Mouse (Mus musculus) CH12.LX (cell line): Measurements from ENCODE around the gene Ugt1a6a. TPM values are rescaled to one million over a fixed set of nuclear protein-coding genes. Genes with fewer than 3 reads are reported as not detected.

Experiments
- DNase-seq: peaks from one replicate; pipeline ENCODE4 v3.0.0-alpha.2; 2013; ENCODE audit errors: extremely low read depth
- H3K27ac ChIP-seq: 2 replicates; pipeline ENCODE4 v1.5.1; 2012; ENCODE audit warnings: low read depth, mild to moderate bottlenecking, control low read depth, moderate library complexity; ENCODE audit not compliant: insufficient read depth
- H3K27me3 ChIP-seq: replicated peaks from 2 replicates; pipeline ENCODE3; 2012; ENCODE audit warnings: inconsistent platforms
- H3K36me3 ChIP-seq, 2 experiments: replicated peaks in 1 of 2; 2 replicates each; pipeline versions ENCODE3 to v1.6.1; 2012; ENCODE audit warnings: inconsistent platforms in 1 of 2, low read length in 1 of 2, mild to moderate bottlenecking in 1 of 2, mixed read lengths in 1 of 2, moderate library complexity in 1 of 2; ENCODE audit not compliant: control insufficient read depth in 1 of 2, insufficient read depth in 1 of 2
- H3K4me1 ChIP-seq, 2 experiments: 2 replicates each; pipeline ENCODE4 v1.6.1; 2012; ENCODE audit warnings: inconsistent platforms in 1 of 2, moderate library complexity in 1 of 2; ENCODE audit not compliant: insufficient read depth in 2 of 2, control insufficient read depth in 1 of 2
- H3K4me2 ChIP-seq: 2 replicates; pipeline ENCODE4 v1.6.1; 2012; ENCODE audit warnings: low read depth, mild to moderate bottlenecking, control low read depth; ENCODE audit not compliant: poor library complexity, insufficient read depth, severe bottlenecking
- H3K4me3 ChIP-seq, 3 experiments: fragments of 150-350 bp in 1 of 3; sonication (generic) in 1 of 3; replicated peaks in 1 of 3; 2 replicates each; pipeline versions ENCODE3 to v1.5.1; 2011 to 2012; ENCODE audit warnings: low read depth in 2 of 3, low read length in 2 of 3, mild to moderate bottlenecking in 2 of 3, moderate library complexity in 2 of 3, control low read depth in 1 of 3, improper control_type of control experiment in 1 of 3, inconsistent platforms in 1 of 3, mixed read lengths in 1 of 3; ENCODE audit not compliant: poor library complexity in 1 of 3
- H3K79me2 ChIP-seq: replicated peaks from 2 replicates; pipeline ENCODE4 v1.6.1; 2012; ENCODE audit warnings: mild to moderate bottlenecking, moderate library complexity; ENCODE audit not compliant: control insufficient read depth, poor library complexity, insufficient read depth, severe bottlenecking; ENCODE audit errors: extremely low read depth
- H3K9ac ChIP-seq: 2 replicates; pipeline ENCODE4 v1.6.1; 2012; ENCODE audit warnings: low read depth, mild to moderate bottlenecking, control low read depth, moderate library complexity; ENCODE audit not compliant: insufficient read depth
- H3K9me3 ChIP-seq: replicated peaks from 2 replicates; pipeline ENCODE3; 2012; ENCODE audit warnings: low read length, inconsistent platforms, mixed read lengths
- BHLHE40 ChIP-seq: IDR thresholded peaks from 2 replicates; pipeline ENCODE4 v1.6.1; 2011; ENCODE audit warnings: mild to moderate bottlenecking, low read depth, low read length, improper control_type of control experiment
- CHD1 ChIP-seq: IDR thresholded peaks from 2 replicates; pipeline ENCODE4 v1.6.1; 2012; ENCODE audit warnings: low read depth, low read length, improper control_type of control experiment, inconsistent platforms
- CHD2 ChIP-seq: IDR thresholded peaks from 2 replicates; pipeline ENCODE4 v1.6.1; 2011; ENCODE audit warnings: low read length, improper control_type of control experiment
- E2F4 ChIP-seq: IDR thresholded peaks from 2 replicates; pipeline ENCODE4 v1.6.1; 2011; ENCODE audit warnings: low read depth, low read length, improper control_type of control experiment; ENCODE audit not compliant: insufficient replicate concordance
- ELF1 ChIP-seq: IDR thresholded peaks from 2 replicates; pipeline ENCODE4 v1.6.1; 2014; ENCODE audit warnings: low read depth, mild to moderate bottlenecking, inconsistent platforms, low read length, improper control_type of control experiment
- EP300 ChIP-seq: IDR thresholded peaks from 2 replicates; pipeline ENCODE4 v1.6.1; 2011; ENCODE audit warnings: low read length, improper control_type of control experiment
- ETS1 ChIP-seq: conservative IDR thresholded peaks from 2 replicates; pipeline ENCODE4 v1.6.1; 2012; ENCODE audit warnings: low read depth, mild to moderate bottlenecking, inconsistent platforms, low read length, improper control_type of control experiment, moderate library complexity
- GABPA ChIP-seq: IDR thresholded peaks from 2 replicates; pipeline ENCODE4 v1.6.1; 2012; ENCODE audit warnings: low read depth, low read length, improper control_type of control experiment, inconsistent platforms; ENCODE audit not compliant: insufficient replicate concordance
- HCFC1 ChIP-seq: IDR thresholded peaks from 2 replicates; pipeline ENCODE4 v1.6.1; 2012; ENCODE audit warnings: low read depth, mild to moderate bottlenecking, inconsistent platforms, low read length, improper control_type of control experiment
- JUN ChIP-seq: IDR thresholded peaks from 2 replicates; pipeline ENCODE4 v1.6.1; 2011; ENCODE audit warnings: low read depth, mild to moderate bottlenecking, low read length, improper control_type of control experiment, moderate library complexity; ENCODE audit not compliant: insufficient read depth
- MAFK ChIP-seq: IDR thresholded peaks from 2 replicates; pipeline ENCODE4 v1.6.1; 2011; ENCODE audit warnings: low read length, improper control_type of control experiment; ENCODE audit not compliant: insufficient replicate concordance
- MAZ ChIP-seq: IDR thresholded peaks from 2 replicates; pipeline ENCODE4 v1.6.1; 2012; ENCODE audit warnings: low read depth, mild to moderate bottlenecking, inconsistent platforms, low read length, improper control_type of control experiment, moderate library complexity
- NELFE ChIP-seq: IDR thresholded peaks from 2 replicates; pipeline ENCODE4 v1.6.1; 2011; ENCODE audit warnings: low read depth, low read length, improper control_type of control experiment
- NRF1 ChIP-seq: IDR thresholded peaks from 2 replicates; pipeline ENCODE4 v1.6.1; 2014; ENCODE audit warnings: low read depth, mild to moderate bottlenecking, inconsistent platforms, low read length, improper control_type of control experiment, moderate library complexity
- PAX5 ChIP-seq: IDR thresholded peaks from 2 replicates; pipeline ENCODE4 v1.6.1; 2012; ENCODE audit warnings: low read length, inconsistent platforms, mixed read lengths
- RAD21 ChIP-seq: IDR thresholded peaks from 2 replicates; pipeline ENCODE4 v1.6.1; 2011; ENCODE audit warnings: low read depth, mild to moderate bottlenecking, low read length, improper control_type of control experiment, moderate library complexity
- RCOR1 ChIP-seq: conservative IDR thresholded peaks from 2 replicates; pipeline ENCODE4 v1.6.1; 2012; ENCODE audit warnings: low read depth, mild to moderate bottlenecking, inconsistent platforms, low read length, improper control_type of control experiment
- SIN3A ChIP-seq: IDR thresholded peaks from 2 replicates; pipeline ENCODE4 v1.6.1; 2012; ENCODE audit warnings: low read length, improper control_type of control experiment, inconsistent platforms
- TBP ChIP-seq: conservative IDR thresholded peaks from 2 replicates; pipeline ENCODE4 v1.6.1; 2011; ENCODE audit warnings: low read depth, low read length, improper control_type of control experiment
- TCF12 ChIP-seq: IDR thresholded peaks from 2 replicates; pipeline ENCODE4 v1.6.1; 2014; ENCODE audit warnings: low read depth, mild to moderate bottlenecking, inconsistent platforms, low read length, improper control_type of control experiment
- USF2 ChIP-seq: conservative IDR thresholded peaks from 2 replicates; pipeline ENCODE4 v1.6.1; 2011; ENCODE audit warnings: low read depth, low read length, improper control_type of control experiment
- ZC3H11A ChIP-seq: IDR thresholded peaks from 2 replicates; pipeline ENCODE4 v1.6.1; 2012; ENCODE audit warnings: low read depth, mild to moderate bottlenecking, inconsistent platforms, low read length, improper control_type of control experiment
- ZKSCAN1 ChIP-seq: IDR thresholded peaks from 2 replicates; pipeline ENCODE4 v1.6.1; 2012; ENCODE audit warnings: low read depth, inconsistent platforms, low read length, improper control_type of control experiment, borderline replicate concordance
- dilution Hi-C: fragments of 300-500 bp; cut with MboI; formaldehyde crosslinking; loops from 2 replicates; pipeline ENCODE4 v1.14.3; 2020; ENCODE audit warnings: low sequenced_read_pairs; ENCODE audit not compliant: extremely low pct_unique_long_range_greater_than_20kb, extremely low pct_ligation_motif_present
- in situ Hi-C: fragments of 300-500 bp; cut with MboI; formaldehyde crosslinking; loops from 3 replicates; pipeline ENCODE4 v1.14.3; 2019; ENCODE audit warnings: low sequenced_read_pairs, low pct_ligation_motif_present, low pct_unique_long_range_greater_than_20kb, mixed read lengths
- polyA plus RNA-seq: library from polyadenylated mRNA; unstranded; fragments of >175 nt; gene quantifications from 2 replicates; pipeline ENCODE4 v1.2.1, GENCODE M21; 2012; ENCODE audit warnings: low read depth; ENCODE audit not compliant: insufficient read length
- total RNA-seq, 2 experiments: library from RNA; depleted of rRNA; stranded (reverse); fragments of 300-350 nt in 1 of 2; fragments of >200 nt in 1 of 2; gene quantifications; 2 replicates each; pipeline ENCODE4 v1.2.3; 2012 to 2014

Gene Ugt1a6a
- total and polyA plus RNA-seq, 3 experiments = 0.19 to 0.43 (median 0.30) TPM

GRCm38 (mm10) chr1:88199996-88200395 lies 65.4 kb downstream of the Ugt1a6a start:
- in situ Hi-C loops (no loop called here), dilution Hi-C loops (no loop called here)
- Histone ChIP-seq H3K9ac (no peak overlapping the region), H3K36me3 (peaks cover 0 to 2% of the 10 kb centered on the region in 2 experiments), H3K27me3 (no peaks in the 10 kb centered on the region), H3K4me3 (no peak overlapping the region), H3K27ac (no peak overlapping the region), H3K4me1 (peaks cover 0 to 11% of the 10 kb centered on the region in 2 experiments; a peak in 2 of 4 replicates), H3K9me3 (no peaks in the 10 kb centered on the region), H3K79me2 (no peaks in the 10 kb centered on the region), H3K4me2 (no peak overlapping the region)
- DNase-seq = no peak
- TF ChIP-seq CHD1 = no peak
- TF ChIP-seq CHD2 = no peak
- TF ChIP-seq EP300 = no peak
- no peak for TF ChIP-seq JUN
- no peak for TF ChIP-seq E2F4
- no peak for TF ChIP-seq BHLHE40
- TF ChIP-seq HCFC1 = no peak
- no peak for TF ChIP-seq ELF1
- no peak for TF ChIP-seq NRF1

- Histone ChIP-seq H3K27me3 (no peaks in the 10 kb centered on the region), H3K9me3 (peaks cover 2% of the 10 kb centered on the region), H3K4me3 (no peak within 1 kb of the TSS), H3K4me2 (no peak within 1 kb of the TSS), H3K27ac (no peak within 1 kb of the TSS), H3K9ac (no peak within 1 kb of the TSS), H3K79me2 (no peaks in the 10 kb centered on the region)
- no peak for DNase-seq
- dilution Hi-C loops = no loop called here
- TF ChIP-seq TCF12 (no peak), ZKSCAN1 (no peak), TBP (no peak), PAX5 (no peak), SIN3A (no peak), ETS1 (no peak), RCOR1 (no peak), GABPA (no peak), NELFE (no peak), HCFC1 (no peak), MAFK (no peak), RAD21 (no peak), ZC3H11A (no peak), MAZ (no peak), USF2 (no peak), CHD1 (no peak)
- TF ChIP-seq, all 38 proteins: peak for 0
- H3K36me3 ChIP-seq = peaks cover 0 to 5% of the 10 kb centered on the region in 2 experiments
- in situ Hi-C loops = no loop called here
- peaks cover 0 to 11% of the 10 kb centered on the region in 2 experiments; a peak in 2 of 4 replicates for H3K4me1 ChIP-seq
Observed at GRCm38 (mm10) chr1:88200456-88200855, 65.8 kb downstream of the Ugt1a6a start, which contains the start of gene Ugt1a2. Ugt1a2 (plus strand) TSS chr1:88200601.
